Mouse (Mus musculus): ENCODE data around the gene Rnpepl1. TPM values are rescaled to one million over a fixed set of nuclear protein-coding genes. Genes with fewer than 3 reads are reported as not detected.

Gene Rnpepl1
- polyA plus RNA-seq, 1 experiment, result 88.8 TPM

DNA sequence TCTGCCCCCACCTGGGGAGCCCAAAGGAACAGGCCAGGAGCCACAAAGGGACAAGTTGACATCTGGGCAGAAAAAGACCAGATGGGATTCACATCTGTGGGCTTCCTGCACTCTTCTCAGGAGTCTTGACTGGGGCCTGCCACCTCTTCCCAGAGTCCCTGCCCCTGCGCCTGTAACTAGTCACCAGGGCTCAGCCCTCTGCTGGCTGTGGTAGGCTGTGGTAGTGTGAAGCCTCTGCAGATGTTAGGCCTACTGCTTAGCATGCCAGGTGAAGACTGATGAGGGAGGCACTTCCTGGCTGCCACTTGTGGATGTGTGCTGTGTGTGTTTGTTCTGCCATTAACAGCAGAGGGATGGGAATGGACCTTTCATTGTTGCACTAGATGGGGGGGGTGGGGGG is 1.7 kb downstream of the Rnpepl1 start:
- Histone ChIP-seq H3K27me3 (ENCODE audit: control insufficient read depth, insufficient read depth, low read length) (0 out of 2 replicates have a peak, but pooled peaks cover 2% of the 10 kb centered on the region), H3K4me1 (ENCODE audit: control insufficient read depth, insufficient read depth, low read length) (peaks cover 14% of the 10 kb centered on the region), H3K4me3 (ENCODE audit: control insufficient read depth, low read depth, low read length) (peak overlapping the region; percentile 93), H3K36me3 (ENCODE audit: control insufficient read depth, insufficient read depth, low read length) (no peaks in the 10 kb centered on the region), H3K27ac (ENCODE audit: control insufficient read depth, insufficient read depth, low read depth, low read length) (no peak overlapping the region)
- no peak for TF ChIP-seq POLR2A (IDR thresholded peaks at IDR 0.05; ENCODE audit: control insufficient read depth, low read depth, low read length)
- TF ChIP-seq CTCF (IDR thresholded peaks at IDR 0.05; ENCODE audit: control insufficient read depth, insufficient read depth, insufficient replicate concordance, low read depth, low read length), result no peak

DNA sequence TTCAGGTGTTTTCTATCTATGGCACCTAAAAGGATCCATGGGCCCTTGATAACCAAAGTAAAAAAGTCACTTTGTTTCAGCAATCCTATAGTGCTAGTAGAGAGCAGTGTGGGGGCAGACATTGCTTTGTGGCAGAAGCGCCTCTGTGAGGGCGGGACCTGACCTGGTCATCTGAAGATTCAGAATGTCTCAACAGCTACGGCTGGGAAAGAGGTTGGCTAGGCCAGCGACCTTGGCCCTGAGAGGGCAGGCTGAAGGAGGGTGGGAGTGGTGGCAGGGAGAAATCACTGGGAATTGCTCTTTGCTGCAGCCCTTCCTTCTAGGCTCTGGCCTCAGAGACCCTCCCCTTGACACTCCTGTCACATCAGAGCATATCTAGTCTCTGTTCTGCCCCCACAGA is 3.7 kb downstream of the Rnpepl1 start:
- Histone ChIP-seq H3K27me3 (ENCODE audit: control insufficient read depth, insufficient read depth, low read length) (0 out of 2 replicates have a peak, but pooled peaks cover 2% of the 10 kb centered on the region), H3K4me3 (ENCODE audit: control insufficient read depth, low read depth, low read length) (no peak overlapping the region), H3K36me3 (ENCODE audit: control insufficient read depth, insufficient read depth, low read length) (no peaks in the 10 kb centered on the region), H3K27ac (ENCODE audit: control insufficient read depth, insufficient read depth, low read depth, low read length) (no peak overlapping the region), H3K4me1 (ENCODE audit: control insufficient read depth, insufficient read depth, low read length) (peaks cover 11% of the 10 kb centered on the region)
- TF ChIP-seq POLR2A (IDR thresholded peaks at IDR 0.05; ENCODE audit: control insufficient read depth, low read depth, low read length) (no peak), CTCF (IDR thresholded peaks at IDR 0.05; ENCODE audit: control insufficient read depth, insufficient read depth, insufficient replicate concordance, low read depth, low read length) (no peak)

DNA sequence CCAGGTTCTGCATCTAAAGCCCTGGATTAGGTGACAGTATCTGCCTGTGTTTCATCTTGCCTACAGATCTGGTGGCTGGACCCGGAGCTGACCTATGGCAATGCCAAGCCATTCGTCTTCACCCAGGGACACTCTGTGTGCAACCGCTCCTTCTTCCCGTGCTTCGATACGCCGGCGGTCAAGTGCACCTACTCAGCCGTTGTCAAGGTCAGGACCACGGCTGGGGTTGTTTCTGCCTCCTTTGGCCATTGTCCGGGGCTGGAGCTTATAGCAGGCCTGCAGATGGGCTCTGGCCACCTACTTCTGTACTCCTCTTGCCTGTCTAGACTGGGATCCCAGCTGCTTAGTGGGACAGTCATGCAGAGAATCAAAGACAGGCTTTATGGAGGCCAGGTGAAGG is 4.4 kb downstream of the Rnpepl1 start:
- TF ChIP-seq CTCF (IDR thresholded peaks at IDR 0.05; ENCODE audit: control insufficient read depth, insufficient read depth, insufficient replicate concordance, low read depth, low read length), result no peak
- no peak for TF ChIP-seq POLR2A (IDR thresholded peaks at IDR 0.05; ENCODE audit: control insufficient read depth, low read depth, low read length)
- no peak overlapping the region for H3K4me3 ChIP-seq (ENCODE audit: control insufficient read depth, low read depth, low read length)
- no peak overlapping the region for H3K27ac ChIP-seq (ENCODE audit: control insufficient read depth, insufficient read depth, low read depth, low read length)
- no peaks in the 10 kb centered on the region for H3K36me3 ChIP-seq (ENCODE audit: control insufficient read depth, insufficient read depth, low read length)
- 0 out of 2 replicates have a peak, but pooled peaks cover 2% of the 10 kb centered on the region for H3K27me3 ChIP-seq (ENCODE audit: control insufficient read depth, insufficient read depth, low read length)
- H3K4me1 ChIP-seq (ENCODE audit: control insufficient read depth, insufficient read depth, low read length), result peaks cover 11% of the 10 kb centered on the region

DNA sequence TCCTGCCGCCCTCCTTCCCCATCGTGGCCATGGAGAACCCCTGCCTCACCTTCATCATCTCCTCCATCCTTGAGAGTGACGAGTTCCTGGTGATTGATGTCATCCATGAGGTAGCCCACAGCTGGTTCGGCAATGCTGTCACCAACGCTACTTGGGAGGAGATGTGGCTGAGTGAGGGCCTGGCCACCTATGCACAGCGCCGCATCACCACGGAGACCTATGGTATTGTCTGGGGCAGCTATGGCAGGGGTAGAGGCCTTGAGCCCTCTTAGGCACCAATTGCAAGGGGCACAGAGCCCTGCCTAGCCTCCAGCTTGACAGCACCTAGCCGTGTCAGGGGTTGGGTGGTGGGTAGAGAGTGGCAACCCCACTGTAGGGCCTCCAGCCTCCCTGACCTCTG is 6.1 kb downstream of the Rnpepl1 start:
- H3K27ac ChIP-seq (ENCODE audit: control insufficient read depth, insufficient read depth, low read depth, low read length), result no peak overlapping the region
- no peak overlapping the region for H3K4me3 ChIP-seq (ENCODE audit: control insufficient read depth, low read depth, low read length)
- no peaks in the 10 kb centered on the region for H3K27me3 ChIP-seq (ENCODE audit: control insufficient read depth, insufficient read depth, low read length)
- H3K4me1 ChIP-seq (ENCODE audit: control insufficient read depth, insufficient read depth, low read length), result peaks cover 2% of the 10 kb centered on the region
- TF ChIP-seq CTCF (IDR thresholded peaks at IDR 0.05; ENCODE audit: control insufficient read depth, insufficient read depth, insufficient replicate concordance, low read depth, low read length) (no peak), POLR2A (IDR thresholded peaks at IDR 0.05; ENCODE audit: control insufficient read depth, low read depth, low read length) (no peak)
- H3K36me3 ChIP-seq (ENCODE audit: control insufficient read depth, insufficient read depth, low read length), result no peaks in the 10 kb centered on the region

DNA sequence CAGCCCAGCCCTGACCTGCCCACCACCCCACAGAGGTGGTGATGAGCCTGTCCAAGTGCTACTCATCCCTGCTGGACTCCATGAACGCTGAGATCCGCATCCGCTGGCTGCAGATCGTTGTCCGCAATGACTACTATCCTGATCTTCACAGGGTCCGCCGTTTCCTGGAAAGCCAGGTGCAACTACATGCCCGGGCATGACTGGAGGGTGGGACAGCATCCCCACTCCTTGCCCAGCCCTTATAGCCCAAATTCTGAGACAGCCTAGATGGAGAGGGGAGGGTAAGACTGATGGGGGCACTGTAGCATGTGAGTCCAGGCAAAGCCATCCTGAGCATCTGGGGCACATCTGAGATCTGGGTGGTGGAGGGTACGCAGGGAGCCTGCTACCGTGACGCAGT is 8.6 kb downstream of the Rnpepl1 start:
- H3K4me1 ChIP-seq (ENCODE audit: control insufficient read depth, insufficient read depth, low read length), result no peaks in the 10 kb centered on the region; the same call in 1 of the 2 replicates
- no peak overlapping the region for H3K4me3 ChIP-seq (ENCODE audit: control insufficient read depth, low read depth, low read length)
- TF ChIP-seq POLR2A (IDR thresholded peaks at IDR 0.05; ENCODE audit: control insufficient read depth, low read depth, low read length) (no peak), CTCF (IDR thresholded peaks at IDR 0.05; ENCODE audit: control insufficient read depth, insufficient read depth, insufficient replicate concordance, low read depth, low read length) (no peak)
- no peaks in the 10 kb centered on the region for H3K27me3 ChIP-seq (ENCODE audit: control insufficient read depth, insufficient read depth, low read length)
- no peaks in the 10 kb centered on the region for H3K36me3 ChIP-seq (ENCODE audit: control insufficient read depth, insufficient read depth, low read length)
- H3K27ac ChIP-seq (ENCODE audit: control insufficient read depth, insufficient read depth, low read depth, low read length), result no peak overlapping the region

DNA sequence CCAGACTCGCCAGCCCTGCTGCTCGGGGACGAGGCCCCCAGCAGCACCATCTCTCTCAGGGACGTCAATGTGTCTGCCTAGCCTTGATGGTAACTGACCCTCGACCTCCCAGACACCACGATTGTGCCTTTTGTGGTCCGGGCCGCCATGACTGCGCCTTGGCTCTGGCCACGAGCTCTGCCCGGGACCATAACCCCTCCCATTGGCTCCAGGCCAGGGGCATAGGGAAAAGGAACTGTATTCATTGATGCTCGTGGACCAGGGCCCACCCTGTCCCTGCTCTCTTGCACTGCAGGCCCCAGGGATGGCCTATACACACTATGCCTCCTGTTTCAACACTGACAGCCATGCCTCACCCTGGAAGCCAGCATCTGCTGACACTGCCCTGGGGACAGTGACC is 9.2 kb downstream of the Rnpepl1 start:
- TF ChIP-seq CTCF (IDR thresholded peaks at IDR 0.05; ENCODE audit: control insufficient read depth, insufficient read depth, insufficient replicate concordance, low read depth, low read length) (no peak), POLR2A (IDR thresholded peaks at IDR 0.05; ENCODE audit: control insufficient read depth, low read depth, low read length) (no peak)
- H3K27ac ChIP-seq (ENCODE audit: control insufficient read depth, insufficient read depth, low read depth, low read length), result no peak overlapping the region
- no peaks in the 10 kb centered on the region for H3K36me3 ChIP-seq (ENCODE audit: control insufficient read depth, insufficient read depth, low read length)
- H3K4me3 ChIP-seq (ENCODE audit: control insufficient read depth, low read depth, low read length), result no peak overlapping the region
- H3K4me1 ChIP-seq (ENCODE audit: control insufficient read depth, insufficient read depth, low read length), result no peaks in the 10 kb centered on the region; the same call in 1 of the 2 replicates
- H3K27me3 ChIP-seq (ENCODE audit: control insufficient read depth, insufficient read depth, low read length), result no peaks in the 10 kb centered on the region

DNA sequence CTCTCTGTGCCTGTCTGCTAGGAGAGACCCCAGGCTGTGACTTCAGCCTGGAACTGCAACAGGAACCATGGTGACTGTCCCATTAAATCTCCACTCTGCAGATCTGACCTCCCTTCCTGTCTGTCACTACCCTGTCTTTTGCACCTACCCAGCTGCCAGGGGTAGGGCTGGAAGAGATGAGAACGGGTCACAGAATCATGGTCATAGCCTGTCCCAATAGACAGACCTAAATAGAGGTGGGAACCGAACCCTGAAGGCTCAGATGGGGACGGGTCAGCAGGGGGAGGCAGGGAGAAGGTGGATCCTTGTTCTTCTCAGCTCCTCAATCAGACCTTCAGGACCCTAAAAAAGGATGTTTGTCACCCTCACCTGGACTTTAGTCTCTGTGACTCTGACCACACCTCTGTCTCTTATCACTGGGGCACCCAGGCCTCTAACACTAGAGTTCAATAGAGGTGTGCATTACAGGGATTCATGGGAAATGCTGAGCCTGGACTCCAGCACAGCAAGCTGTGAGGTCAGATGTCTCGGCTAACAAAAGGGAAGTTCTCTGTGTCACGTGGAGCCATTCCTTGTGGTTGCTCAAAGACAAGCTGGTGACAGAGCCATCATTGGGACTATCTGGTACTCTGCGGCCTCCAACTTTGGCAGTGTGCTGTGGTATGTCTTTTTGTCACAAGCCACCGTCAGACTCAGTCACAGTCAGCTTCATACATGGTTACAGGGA is 10.1 kb downstream of the Rnpepl1 start:
- Histone ChIP-seq H3K27me3 (ENCODE audit: control insufficient read depth, insufficient read depth, low read length) (no peaks in the 10 kb centered on the region), H3K27ac (ENCODE audit: control insufficient read depth, insufficient read depth, low read depth, low read length) (no peak overlapping the region), H3K4me3 (ENCODE audit: control insufficient read depth, low read depth, low read length) (no peak overlapping the region), H3K36me3 (ENCODE audit: control insufficient read depth, insufficient read depth, low read length) (no peaks in the 10 kb centered on the region), H3K4me1 (ENCODE audit: control insufficient read depth, insufficient read depth, low read length) (no peaks in the 10 kb centered on the region)
- TF ChIP-seq CTCF (IDR thresholded peaks at IDR 0.05; ENCODE audit: control insufficient read depth, insufficient read depth, insufficient replicate concordance, low read depth, low read length) (no peak), POLR2A (IDR thresholded peaks at IDR 0.05; ENCODE audit: control insufficient read depth, low read depth, low read length) (no peak)
